Mouse (Mus musculus) layer of hippocampus, postnatal 14 days (tissue): ENCODE measurements at regions not wholly inside any gene's neighbourhood (a gene's known extent, or its start where the extent isn't known, plus 50 kb on each side); places are given as distances from the start of the nearest gene placed in this dataset.
A peak's percentile ranks its signal among the peaks of the same experiment; 100 is the strongest.

Experiments used
- DNase-seq, 2 experiments: peaks; one replicate each; pipeline ENCODE4 v3.0.0; 2021 to 2022; ENCODE audit warnings: low spot score in 2 of 2, mixed read lengths in 1 of 2

- DNase-seq, result no peak
Measured at GRCm38 (mm10) chr5:132843284-132843683, 300.1 kb upstream of the Auts2 start.

GRCm38 (mm10) chr5:132841794-132842193, 298.6 kb upstream of the Auts2 start:
- DNase-seq, result no peak

- DNase-seq, result no peak
Measured at GRCm38 (mm10) chr5:132837420-132837819, 294.3 kb upstream of the Auts2 start.

- no peak for DNase-seq
Measured at GRCm38 (mm10) chr5:132828993-132829392, 285.8 kb upstream of the Auts2 start.

- no peak for DNase-seq
Measured at GRCm38 (mm10) chr5:132827555-132828333, 284.6 kb upstream of the Auts2 start.

GRCm38 (mm10) chr5:132826009-132826408, 282.9 kb upstream of the Auts2 start:
- DNase-seq, result no peak

- DNase-seq, result no peak
Measured at GRCm38 (mm10) chr5:132817665-132818064, 274.5 kb upstream of the Auts2 start.

GRCm38 (mm10) chr5:132809181-132809580, 266.0 kb upstream of the Auts2 start:
- no peak for DNase-seq

- DNase-seq, result no peak
Measured at GRCm38 (mm10) chr5:132796061-132796460, 252.9 kb upstream of the Auts2 start.

- no peak for DNase-seq
Measured at GRCm38 (mm10) chr5:132792484-132792883, 249.3 kb upstream of the Auts2 start.

GRCm38 (mm10) chr5:132785291-132785690, 242.1 kb upstream of the Auts2 start:
- DNase-seq, result no peak

GRCm38 (mm10) chr5:132784791-132785190, 241.6 kb upstream of the Auts2 start:
- no peak for DNase-seq

GRCm38 (mm10) chr5:132774141-132774680, 231.1 kb upstream of the Auts2 start:
- no peak for DNase-seq

- no peak for DNase-seq
Measured at GRCm38 (mm10) chr5:132760396-132760795, 217.3 kb upstream of the Auts2 start.

GRCm38 (mm10) chr5:132759751-132760150, 216.6 kb upstream of the Auts2 start:
- DNase-seq, result no peak

- no peak for DNase-seq
Measured at GRCm38 (mm10) chr5:132758941-132759340, 215.8 kb upstream of the Auts2 start.

GRCm38 (mm10) chr5:132737966-132738365, 194.8 kb upstream of the Auts2 start:
- DNase-seq, result no peak

GRCm38 (mm10) chr5:132728689-132729189, 185.6 kb upstream of the Auts2 start:
- DNase-seq, result no peak

- peak in 1 of 2 experiments; percentile 54 for DNase-seq
Measured at GRCm38 (mm10) chr5:132724467-132724866, 181.3 kb upstream of the Auts2 start.

- no peak for DNase-seq
Measured at GRCm38 (mm10) chr5:132710301-132710700, 167.2 kb upstream of the Auts2 start.

- no peak for DNase-seq
Measured at GRCm38 (mm10) chr5:132707531-132707930, 164.4 kb upstream of the Auts2 start.

GRCm38 (mm10) chr5:132703455-132704100, 160.4 kb upstream of the Auts2 start:
- no peak for DNase-seq
